Mouse (Mus musculus) T-helper 17 cell (primary cell): ENCODE measurements at regions not wholly inside any gene's neighbourhood (a gene's known extent, or its start where the extent isn't known, plus 50 kb on each side); places are given as distances from the start of the nearest gene placed in this dataset.
"Not testable (repeated sequence)": the region's sequence is repeated elsewhere in the genome, so short reads cannot be mapped to it uniquely, and the experiment has no call there.

Source experiments
- in situ Hi-C, 2 experiments: fragments of 300-600 bp; cut with MboI, MseI; formaldehyde crosslinking; loops; 1 replicate in 1 of 2; 2 replicates in 1 of 2; pipeline ENCODE4 v1.15.1; 2025; ENCODE audit warnings: high pct_unique_total_duplicates in 2 of 2

GRCm38 (mm10) chr1:96626271-96626670 lies 245.7 kb downstream of the Slco4c1 start:
- in situ Hi-C loops, result no loop called here

- in situ Hi-C loops, result not testable (repeated sequence)
Observed at GRCm38 (mm10) chr1:96625326-96625725, 246.6 kb downstream of the Slco4c1 start.

DNA sequence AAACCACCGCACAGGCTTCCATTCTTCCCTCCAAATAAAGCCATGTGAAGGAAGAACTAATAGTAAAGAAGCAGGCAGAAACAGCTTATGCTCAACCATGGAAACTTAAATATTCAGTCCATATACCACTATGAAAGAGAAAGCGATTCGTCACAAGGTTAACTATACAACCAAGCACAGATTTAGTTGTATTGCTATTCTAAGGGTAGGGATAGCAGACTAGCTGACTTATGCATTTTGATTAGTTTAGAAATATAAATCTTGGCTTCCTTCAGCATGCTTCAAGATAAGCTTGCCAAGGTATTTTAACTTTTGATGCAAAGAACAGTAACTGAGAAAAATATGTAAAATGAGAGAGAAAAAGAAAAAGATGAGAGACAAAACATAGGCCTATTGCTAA lies 275.8 kb downstream of the Slco4c1 start:
- in situ Hi-C loops, result no loop called here

DNA sequence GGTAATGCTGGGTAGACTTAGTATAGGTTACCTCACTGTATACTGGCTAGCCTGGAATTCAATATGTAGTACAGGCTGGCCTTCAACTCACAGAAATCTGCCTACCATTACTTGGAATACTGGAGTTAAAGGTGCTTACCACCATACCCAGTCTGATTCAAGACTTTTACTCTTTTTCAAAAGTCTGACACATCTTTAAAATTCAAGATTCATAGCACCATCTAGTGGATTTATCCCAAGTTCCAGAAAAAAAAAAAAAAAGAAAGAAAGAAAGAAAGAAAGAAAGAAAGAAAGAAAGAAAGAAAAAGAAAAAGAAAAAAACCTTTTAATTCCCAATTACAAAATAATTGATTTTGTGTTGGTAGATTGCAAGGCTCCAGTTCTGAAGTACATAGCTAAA lies 302.7 kb downstream of the Slco4c1 start:
- in situ Hi-C loops, result no loop called here

DNA sequence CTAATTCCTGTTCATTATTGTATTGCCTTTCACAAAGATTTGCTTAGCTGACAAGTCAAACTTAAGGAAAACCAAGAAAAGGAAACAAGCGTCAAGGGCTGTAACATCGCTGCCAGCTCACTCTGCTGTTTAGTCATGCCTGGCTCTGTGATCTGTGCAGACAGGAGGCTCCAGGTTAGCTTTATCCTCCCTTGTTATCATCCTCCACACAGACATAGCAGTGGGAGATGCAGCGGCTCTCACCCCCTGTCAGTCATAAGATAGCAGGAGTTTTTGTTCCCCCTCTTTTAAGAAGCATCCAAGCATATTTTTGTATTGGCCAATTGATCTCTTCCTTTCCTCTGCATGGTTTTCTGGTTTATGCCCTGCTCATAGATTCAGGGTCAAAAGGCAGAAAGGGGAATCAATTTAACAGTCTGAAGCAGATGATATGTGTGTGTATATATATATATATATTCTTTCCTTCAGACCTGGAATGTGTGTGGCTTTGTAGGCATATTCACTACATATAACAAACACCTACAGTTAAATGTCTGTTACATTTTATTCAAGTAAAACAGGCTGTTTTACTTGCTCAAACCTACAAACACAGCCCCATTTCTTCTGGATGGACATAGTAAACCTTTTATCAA lies 308.6 kb downstream of the Slco4c1 start:
- in situ Hi-C loops, result no loop called here

GRCm38 (mm10) chr1:96556258-96556657 lies 315.7 kb downstream of the Slco4c1 start:
- in situ Hi-C loops, result loop anchor here in 1 of 2 experiments (10.0 kb wide), 1 partner anchor 1941 kb away; no protein-coding TSS in a partner anchor

DNA sequence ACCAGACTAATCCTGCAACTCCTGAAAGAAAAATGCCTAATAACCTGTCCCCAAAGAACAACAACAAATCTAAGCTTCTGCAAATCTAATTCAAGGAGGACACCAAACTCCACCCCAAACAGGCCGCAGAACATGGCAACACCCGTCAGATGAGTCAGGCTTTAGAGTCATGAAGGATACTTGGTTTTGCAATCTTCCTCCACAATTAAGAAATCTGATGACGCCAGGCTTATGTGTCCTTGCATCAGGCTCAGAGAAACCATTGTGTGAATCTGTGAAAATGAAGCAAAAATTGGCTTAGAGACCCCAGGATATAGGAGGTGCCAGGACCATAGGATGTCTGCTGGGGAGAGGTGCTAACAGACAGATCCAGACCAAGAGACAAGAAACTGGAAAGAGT lies 352.6 kb downstream of the Slco4c1 start:
- in situ Hi-C loops, result no loop called here

DNA sequence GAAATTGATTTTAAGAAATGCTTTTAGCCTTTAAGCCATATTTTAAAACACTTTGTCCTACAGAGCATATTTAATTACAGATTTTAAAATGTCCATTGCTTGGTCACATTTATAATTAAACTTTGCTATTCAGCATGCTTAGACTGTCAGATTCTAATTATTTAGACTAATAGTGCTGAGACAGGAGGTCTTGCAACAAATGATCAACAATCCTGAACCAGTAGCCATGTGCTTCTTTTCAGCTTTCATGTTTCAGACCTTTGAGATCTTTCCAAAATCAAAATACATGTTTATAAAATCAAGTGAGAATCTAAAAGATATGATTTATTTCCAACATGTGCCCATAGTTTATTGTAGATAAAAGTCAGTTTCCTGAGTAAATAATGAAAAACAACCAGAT lies 371.0 kb downstream of the Slco4c1 start:
- in situ Hi-C loops, result no loop called here

DNA sequence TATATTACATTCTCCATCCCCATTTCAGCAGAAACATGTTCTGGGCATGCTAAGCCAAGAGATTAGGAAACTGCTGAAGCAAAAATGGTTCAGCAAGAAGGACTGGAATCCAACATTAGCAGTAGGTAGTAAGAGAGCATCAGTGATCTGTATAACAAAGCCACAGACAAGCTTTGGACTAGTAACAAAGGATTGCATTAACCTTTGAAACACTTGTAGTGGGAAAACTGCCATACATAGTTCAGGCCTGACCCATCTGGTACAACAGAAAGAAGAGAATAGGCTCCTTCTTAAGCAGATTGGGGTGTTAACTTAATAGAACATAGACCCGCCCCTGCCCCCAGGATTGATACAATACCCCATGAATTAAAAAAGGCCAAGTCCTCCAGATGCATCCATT lies 389.2 kb downstream of the Slco4c1 start:
- in situ Hi-C loops, result no loop called here

- in situ Hi-C loops, result no loop called here
Observed at GRCm38 (mm10) chr1:96450852-96451251, 421.1 kb downstream of the Slco4c1 start.

DNA sequence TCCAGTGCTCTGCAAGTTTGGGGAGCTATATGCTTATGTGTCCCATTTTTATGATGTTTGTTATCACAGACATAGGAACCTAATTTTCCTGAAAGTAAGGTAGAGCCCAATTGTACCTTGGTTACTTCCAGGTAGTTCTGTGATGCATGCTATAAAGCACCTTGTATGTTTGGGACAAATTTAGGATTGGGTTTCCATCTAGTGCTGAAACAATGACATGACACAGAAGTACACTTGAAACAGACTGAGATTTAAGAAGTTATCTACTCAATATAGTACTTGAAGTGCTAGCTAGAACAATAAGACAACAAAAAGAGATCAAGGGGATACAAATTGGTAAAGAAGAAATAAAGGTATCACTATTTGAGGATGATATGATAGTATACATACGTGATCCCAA lies 426.8 kb downstream of the Slco4c1 start:
- in situ Hi-C loops, result no loop called here

DNA sequence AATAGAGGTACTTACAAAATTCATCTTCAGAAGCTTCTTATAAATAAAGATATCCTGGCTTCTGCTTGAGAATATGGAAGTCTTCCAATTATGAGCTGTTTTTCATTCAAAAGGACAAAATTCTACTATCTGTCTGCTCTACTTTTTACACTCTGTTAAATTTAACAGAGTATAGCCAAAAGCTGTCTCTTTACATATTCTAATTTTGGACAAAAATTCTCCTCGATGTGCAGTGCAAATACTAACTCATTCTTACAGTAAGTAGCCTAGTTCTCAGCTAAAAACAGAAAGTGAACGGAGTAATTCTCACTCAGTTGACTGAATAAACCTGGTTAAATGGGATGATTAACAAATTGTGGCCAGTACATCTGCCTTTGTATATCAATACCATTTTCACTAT lies 438.9 kb downstream of the Slco4c1 start:
- in situ Hi-C loops, result no loop called here

- in situ Hi-C loops, result no loop called here
Observed at GRCm38 (mm10) chr1:96423481-96423880, 448.5 kb downstream of the Slco4c1 start.

DNA sequence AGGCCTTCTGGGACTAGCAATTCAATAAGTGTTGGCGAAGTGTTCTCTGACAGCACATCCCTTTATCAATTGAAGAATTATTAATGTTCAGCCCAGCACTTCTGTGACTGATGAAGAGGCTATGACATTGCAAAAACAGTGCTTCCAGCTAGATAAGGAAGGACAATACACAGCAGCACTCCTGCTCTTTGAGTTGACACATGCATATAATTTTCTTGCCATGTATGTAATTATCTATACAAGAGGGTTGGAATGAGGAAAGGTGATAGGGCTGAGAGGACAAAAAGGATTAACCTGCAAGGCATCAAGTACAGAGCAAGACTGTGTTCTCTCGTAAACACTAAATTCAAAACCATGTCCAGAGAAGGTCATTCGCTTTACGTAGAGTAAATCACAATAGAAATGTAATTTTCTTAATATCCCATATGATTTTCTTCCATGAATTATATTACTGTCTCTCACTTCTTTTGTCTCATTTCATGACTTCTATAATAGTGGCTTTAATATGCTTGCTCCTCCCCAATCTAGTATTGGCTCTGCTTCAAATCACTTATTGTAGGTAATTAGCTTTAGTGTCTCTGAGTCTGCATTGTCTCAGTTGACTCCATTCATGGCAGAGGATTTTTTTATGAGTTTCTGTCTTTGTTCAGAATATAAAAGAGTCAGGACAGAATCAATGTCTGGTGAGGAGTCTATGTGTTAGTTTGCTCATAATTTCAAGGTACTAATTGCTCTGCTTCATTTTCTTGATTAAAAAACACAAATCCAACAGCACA lies 460.9 kb downstream of the Slco4c1 start:
- in situ Hi-C loops, result loop anchor here in 1 of 2 experiments (10.0 kb wide), 1 partner anchor 394 kb away; no protein-coding TSS in a partner anchor

GRCm38 (mm10) chr1:96397982-96398381 lies 474.0 kb downstream of the Slco4c1 start:
- in situ Hi-C loops, result no loop called here

- in situ Hi-C loops, result no loop called here
Observed at GRCm38 (mm10) chr1:96388417-96388816, 483.6 kb downstream of the Slco4c1 start.

GRCm38 (mm10) chr1:96385916-96386315 lies 486.1 kb downstream of the Slco4c1 start:
- in situ Hi-C loops, result no loop called here

DNA sequence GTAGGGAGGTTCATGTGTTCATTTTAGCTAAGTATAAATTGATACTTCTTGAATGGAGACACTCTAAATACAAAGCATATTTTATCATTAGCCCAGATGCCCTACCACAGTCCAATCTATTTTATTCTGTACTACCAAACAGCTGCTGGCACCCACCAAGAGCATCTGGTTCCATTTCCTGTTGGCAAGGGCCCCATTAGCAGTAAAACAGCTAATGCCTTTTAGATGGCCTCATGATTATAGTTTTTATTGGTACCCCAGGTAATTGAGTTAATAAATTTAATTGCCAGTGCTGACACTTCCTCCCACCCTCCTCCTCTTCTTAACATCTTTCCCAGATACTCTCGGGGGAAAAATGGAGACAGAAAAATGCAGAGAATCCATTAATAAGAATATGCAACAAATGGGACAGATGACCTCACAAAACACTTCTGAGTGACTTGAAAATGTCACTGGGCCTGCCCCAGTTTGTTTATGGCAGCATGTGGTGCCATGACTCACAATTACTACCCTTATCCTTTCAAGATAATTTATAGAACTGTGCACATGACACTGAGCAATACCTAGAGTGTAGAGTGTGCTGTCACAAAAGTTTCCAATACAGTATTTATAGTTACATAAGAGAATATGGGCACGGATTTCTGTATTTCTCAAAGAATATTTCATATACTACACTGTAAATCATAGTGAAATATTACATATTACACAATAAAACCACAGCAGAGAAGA lies 509.1 kb downstream of the Slco4c1 start:
- in situ Hi-C loops, result no loop called here

DNA sequence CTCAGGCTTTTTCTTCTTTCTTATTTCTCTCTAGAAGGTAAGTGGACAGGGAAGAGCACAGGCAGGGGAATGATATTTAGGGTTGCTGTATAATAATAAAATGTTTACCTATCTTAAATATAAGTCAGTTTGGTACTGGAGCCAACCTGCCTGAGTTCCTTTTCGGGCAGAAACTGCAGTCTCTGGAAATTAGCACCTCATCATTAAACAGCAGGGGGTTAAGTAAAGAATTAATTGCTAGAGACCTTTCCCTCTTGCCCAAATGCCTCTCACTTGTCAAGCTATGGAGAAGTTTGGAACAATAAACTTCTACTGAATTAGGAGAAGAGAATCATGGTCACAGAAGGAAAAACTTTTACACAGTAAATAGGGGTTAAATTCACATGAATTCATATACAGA lies 524.7 kb downstream of the Slco4c1 start:
- in situ Hi-C loops, result no loop called here

DNA sequence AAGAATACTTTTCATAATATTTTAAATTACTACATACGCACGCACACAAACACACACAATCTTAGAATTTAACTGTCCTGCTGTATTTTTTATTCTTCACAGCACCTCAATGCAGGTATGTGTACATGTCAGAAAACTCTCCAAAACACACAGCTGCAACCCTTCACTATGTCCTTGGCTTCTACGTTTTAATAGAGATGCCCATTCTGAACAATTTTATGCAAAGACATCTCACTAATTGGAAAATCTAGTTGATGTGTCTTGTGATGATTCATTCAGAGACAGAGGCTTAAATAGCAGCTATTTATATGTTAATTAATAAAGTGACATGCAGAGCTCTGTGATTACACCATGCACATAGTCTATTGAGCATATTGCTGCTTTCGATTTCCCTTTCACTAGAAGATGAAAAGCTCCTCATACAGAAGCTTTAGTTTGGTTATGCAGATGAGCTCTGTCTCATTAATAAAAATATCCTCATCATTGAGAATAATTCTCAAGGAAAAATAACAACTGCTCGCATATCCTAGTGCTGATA lies 525.4 kb downstream of the Slco4c1 start:
- in situ Hi-C loops, result no loop called here

DNA sequence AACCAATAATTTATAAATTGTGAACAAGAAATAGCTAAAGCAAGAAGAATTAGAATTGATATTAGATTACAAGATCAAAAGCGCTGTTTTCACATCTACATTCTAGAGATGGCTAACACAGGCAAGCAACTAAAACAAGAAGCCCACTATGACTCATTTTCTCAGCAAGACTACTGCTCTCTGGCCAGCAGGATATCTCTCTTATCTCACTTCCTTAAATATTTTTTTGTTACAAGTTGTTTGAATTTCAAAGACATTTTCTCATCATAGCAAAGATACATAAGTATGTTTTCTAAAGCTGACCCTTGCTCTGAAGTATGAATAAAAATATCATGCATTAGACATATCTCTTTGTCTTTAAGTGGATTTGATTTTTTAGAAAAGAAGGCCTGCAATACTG lies 556.2 kb downstream of the Slco4c1 start:
- in situ Hi-C loops, result no loop called here

- in situ Hi-C loops, result no loop called here
Observed at GRCm38 (mm10) chr1:96301238-96301637, 570.7 kb downstream of the Slco4c1 start.
